Mouse (Mus musculus): ENCODE results near the gene Cct5. TPM values are rescaled to one million over a fixed set of nuclear protein-coding genes. Genes with fewer than 3 reads are reported as not detected.

Gene Cct5
- polyA plus RNA-seq, 1 experiment from 2014 or later = 673 TPM

DNA sequence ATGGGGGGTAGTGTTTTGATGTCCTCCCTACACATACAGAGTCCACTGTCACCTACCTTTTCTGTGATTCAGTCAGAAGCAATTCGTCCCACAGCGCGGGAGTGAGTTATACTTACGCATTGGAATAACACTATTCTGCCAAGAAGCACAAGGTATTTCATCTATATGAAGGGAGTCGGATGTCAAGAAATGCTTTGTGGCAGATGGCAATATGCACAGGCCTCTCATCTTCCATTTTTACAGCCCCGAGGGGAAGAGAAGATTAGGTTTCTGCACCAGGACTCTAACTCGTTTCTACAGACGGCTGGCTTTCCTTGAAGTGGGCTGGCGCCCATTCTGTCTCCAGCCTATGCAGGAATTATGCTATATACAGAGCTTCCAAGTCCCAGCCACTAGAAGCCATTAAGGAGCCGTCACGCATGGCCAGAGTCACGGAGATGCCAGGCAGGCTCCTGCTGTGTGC lies 29.8 kb upstream of the Cct5 start:
- Histone ChIP-seq H3K9me3 (replicated peaks; ENCODE audit: control insufficient read depth, low read length) (0 out of 2 replicates have a peak, but pooled peaks cover 2% of the 10 kb centered on the region), H3K27me3 (replicated peaks; ENCODE audit: control insufficient read depth, insufficient read depth, low read length) (no peaks in the 10 kb centered on the region), H3K9ac (ENCODE audit: low read length) (no peak overlapping the region), H3K4me1 (ENCODE audit: control insufficient read depth, insufficient read depth, low read length) (peaks cover 12% of the 10 kb centered on the region), H3K36me3 (ENCODE audit: control insufficient read depth, insufficient read depth, low read length) (no peaks in the 10 kb centered on the region), H3K4me3 (ENCODE audit: low read depth, low read length) (no peak overlapping the region), H3K4me2 (ENCODE audit: low read length) (no peak overlapping the region), H3K27ac (ENCODE audit: low read depth, low read length) (no peak overlapping the region)
- ATAC-seq = no peak
- 79% methylated on average over 12 of the region's 12 CpGs for WGBS
- no peak for DNase-seq (ENCODE audit: low spot score)

- Histone ChIP-seq H3K27ac (ENCODE audit: low read depth, low read length) (no peak overlapping the region), H3K27me3 (replicated peaks; ENCODE audit: control insufficient read depth, insufficient read depth, low read length) (no peaks in the 10 kb centered on the region), H3K4me2 (ENCODE audit: low read length) (no peak overlapping the region), H3K9ac (ENCODE audit: low read length) (no peak overlapping the region), H3K36me3 (ENCODE audit: control insufficient read depth, insufficient read depth, low read length) (no peaks in the 10 kb centered on the region), H3K4me3 (ENCODE audit: low read depth, low read length) (no peak overlapping the region), H3K9me3 (replicated peaks; ENCODE audit: control insufficient read depth, low read length) (0 out of 2 replicates have a peak, but pooled peaks cover 2% of the 10 kb centered on the region), H3K4me1 (ENCODE audit: control insufficient read depth, insufficient read depth, low read length) (peaks cover 12% of the 10 kb centered on the region)
- DNase-seq (ENCODE audit: low spot score) (no peak), ATAC-seq (no peak)
- WGBS = 89% methylated on average over 3 of the region's 3 CpGs
These were observed 28.0 kb upstream of the Cct5 start for GRCm38 (mm10) chr15:31629556-31629955.

DNA sequence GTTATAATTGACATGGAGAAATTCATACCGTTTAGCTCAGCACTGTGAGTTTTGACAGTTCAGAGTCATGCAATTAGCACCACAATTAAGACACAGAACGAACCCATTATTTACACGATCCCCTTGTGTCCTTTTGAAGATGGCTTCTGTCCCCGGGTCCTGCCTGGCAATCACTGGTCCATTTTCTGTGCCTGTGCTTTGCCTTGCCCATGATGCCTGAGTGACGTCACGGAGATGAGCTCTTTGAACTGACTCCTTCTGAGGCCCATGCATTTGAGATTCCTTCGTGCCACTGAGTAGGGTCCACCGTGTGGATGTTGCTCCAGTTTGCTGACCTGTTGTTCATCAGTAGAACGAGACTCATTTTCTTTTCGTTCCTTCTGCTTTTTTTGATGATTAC lies 26.6 kb upstream of the Cct5 start:
- H3K4me2 ChIP-seq (ENCODE audit: low read length) = 0 out of 2 replicates have a peak overlapping the region, but pooled peaks have one; percentile 6
- H3K9me3 ChIP-seq (replicated peaks; ENCODE audit: control insufficient read depth, low read length) = no peaks in the 10 kb centered on the region
- peak overlapping the region; percentile 72 for H3K27ac ChIP-seq (ENCODE audit: low read depth, low read length)
- ATAC-seq (peak; percentile 51), DNase-seq (ENCODE audit: low spot score) (peak; percentile 18)
- H3K4me3 ChIP-seq (ENCODE audit: low read depth, low read length) = no peak overlapping the region
- WGBS = 45% methylated on average over 10 of the region's 10 CpGs
- no peak overlapping the region for H3K9ac ChIP-seq (ENCODE audit: low read length)
- no peaks in the 10 kb centered on the region for H3K36me3 ChIP-seq (ENCODE audit: control insufficient read depth, insufficient read depth, low read length)
- H3K27me3 ChIP-seq (replicated peaks; ENCODE audit: control insufficient read depth, insufficient read depth, low read length) = no peaks in the 10 kb centered on the region
- peaks cover 12% of the 10 kb centered on the region for H3K4me1 ChIP-seq (ENCODE audit: control insufficient read depth, insufficient read depth, low read length)

DNA sequence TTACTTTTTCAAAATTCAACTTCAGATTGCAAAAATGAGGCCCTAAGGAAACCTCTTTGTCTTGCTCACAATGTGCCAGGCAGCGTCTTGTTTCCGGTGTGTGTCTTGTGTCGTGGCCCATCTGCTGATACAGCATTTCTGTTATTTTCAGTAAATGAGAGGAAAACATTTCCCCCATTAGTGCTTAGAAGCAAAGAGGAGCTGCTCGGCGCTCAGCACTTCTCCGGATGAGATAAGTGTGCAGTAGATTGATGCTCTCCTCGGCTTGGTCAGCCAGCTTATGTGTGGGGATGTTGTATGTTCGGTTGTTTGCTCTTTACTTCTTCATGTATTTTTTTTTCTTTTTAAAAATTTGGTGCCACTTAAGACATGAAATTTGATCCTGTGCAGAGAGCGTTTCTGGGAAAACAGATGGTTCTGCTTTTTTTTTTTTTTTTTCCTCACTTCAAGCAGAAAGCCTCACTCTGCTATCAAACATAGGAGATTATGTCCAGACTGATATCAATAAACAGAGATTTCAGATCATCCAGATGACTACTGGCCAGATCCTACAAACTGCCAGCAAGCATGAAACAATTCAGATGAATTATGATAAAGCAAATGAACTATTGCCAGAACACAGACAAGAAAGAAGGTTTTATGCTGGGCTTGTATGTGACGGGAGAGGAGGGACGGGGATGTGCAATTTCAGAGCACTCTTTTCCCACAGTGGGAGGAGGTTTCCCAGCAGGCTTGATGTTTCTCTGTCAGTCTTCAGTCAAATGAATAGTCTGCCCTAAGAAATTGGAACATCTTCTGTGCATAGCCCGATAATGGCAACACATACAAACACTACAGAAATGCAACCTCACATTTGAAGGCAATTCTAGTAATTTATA lies 25.9 kb upstream of the Cct5 start:
- Histone ChIP-seq H3K27me3 (replicated peaks; ENCODE audit: control insufficient read depth, insufficient read depth, low read length) (no peaks in the 10 kb centered on the region), H3K27ac (ENCODE audit: low read depth, low read length) (peak overlapping the region; percentile 72), H3K36me3 (ENCODE audit: control insufficient read depth, insufficient read depth, low read length) (0 out of 2 replicates have a peak, but pooled peaks cover 2% of the 10 kb centered on the region), H3K9ac (ENCODE audit: low read length) (no peak overlapping the region), H3K9me3 (replicated peaks; ENCODE audit: control insufficient read depth, low read length) (no peaks in the 10 kb centered on the region), H3K4me1 (ENCODE audit: control insufficient read depth, insufficient read depth, low read length) (peaks cover 12% of the 10 kb centered on the region), H3K4me2 (ENCODE audit: low read length) (peak overlapping the region; percentile 6; the same call in 1 of the 2 replicates), H3K4me3 (ENCODE audit: low read depth, low read length) (no peak overlapping the region)
- ATAC-seq (peak; percentile 54), DNase-seq (ENCODE audit: low spot score) (peak; percentile 71)
- 36% methylated on average over 12 of the region's 12 CpGs for WGBS

- DNase-seq (ENCODE audit: low spot score) = peak; percentile 44
- no peak for ATAC-seq
- no peaks in the 10 kb centered on the region for H3K9me3 ChIP-seq (replicated peaks; ENCODE audit: control insufficient read depth, low read length)
- H3K4me3 ChIP-seq (ENCODE audit: low read depth, low read length) = no peak overlapping the region
- H3K4me2 ChIP-seq (ENCODE audit: low read length) = no peak overlapping the region
- peaks cover 33% of the 10 kb centered on the region for H3K36me3 ChIP-seq (ENCODE audit: control insufficient read depth, insufficient read depth, low read length)
- WGBS = 91% methylated on average over 8 of the region's 8 CpGs
- H3K27me3 ChIP-seq (replicated peaks; ENCODE audit: control insufficient read depth, insufficient read depth, low read length) = no peaks in the 10 kb centered on the region
- H3K9ac ChIP-seq (ENCODE audit: low read length) = no peak overlapping the region
- H3K4me1 ChIP-seq (ENCODE audit: control insufficient read depth, insufficient read depth, low read length) = no peaks in the 10 kb centered on the region
- H3K27ac ChIP-seq (ENCODE audit: low read depth, low read length) = no peak overlapping the region
These were observed 17.9 kb upstream of the Cct5 start for GRCm38 (mm10) chr15:31619521-31619920.

GRCm38 (mm10) chr15:31617261-31617660 lies 15.7 kb upstream of the Cct5 start:
- no peak overlapping the region for H3K9ac ChIP-seq (ENCODE audit: low read length)
- peaks cover 31% of the 10 kb centered on the region for H3K36me3 ChIP-seq (ENCODE audit: control insufficient read depth, insufficient read depth, low read length)
- H3K27me3 ChIP-seq (replicated peaks; ENCODE audit: control insufficient read depth, insufficient read depth, low read length) = no peaks in the 10 kb centered on the region
- WGBS = 96% methylated on average over 9 of the region's 9 CpGs
- no peak for ATAC-seq
- no peak overlapping the region for H3K4me3 ChIP-seq (ENCODE audit: low read depth, low read length)
- no peaks in the 10 kb centered on the region for H3K4me1 ChIP-seq (ENCODE audit: control insufficient read depth, insufficient read depth, low read length)
- H3K27ac ChIP-seq (ENCODE audit: low read depth, low read length) = no peak overlapping the region
- DNase-seq (ENCODE audit: low spot score) = no peak
- H3K9me3 ChIP-seq (replicated peaks; ENCODE audit: control insufficient read depth, low read length) = no peaks in the 10 kb centered on the region
- H3K4me2 ChIP-seq (ENCODE audit: low read length) = no peak overlapping the region

- Histone ChIP-seq H3K4me1 (ENCODE audit: control insufficient read depth, insufficient read depth, low read length) (no peaks in the 10 kb centered on the region), H3K9me3 (replicated peaks; ENCODE audit: control insufficient read depth, low read length) (no peaks in the 10 kb centered on the region), H3K36me3 (ENCODE audit: control insufficient read depth, insufficient read depth, low read length) (peaks cover 28% of the 10 kb centered on the region), H3K4me3 (ENCODE audit: low read depth, low read length) (no peak overlapping the region), H3K9ac (ENCODE audit: low read length) (no peak overlapping the region), H3K27me3 (replicated peaks; ENCODE audit: control insufficient read depth, insufficient read depth, low read length) (no peaks in the 10 kb centered on the region), H3K4me2 (ENCODE audit: low read length) (no peak overlapping the region), H3K27ac (ENCODE audit: low read depth, low read length) (no peak overlapping the region)
- 91% methylated on average over 2 of the region's 2 CpGs for WGBS
- ATAC-seq (no peak), DNase-seq (ENCODE audit: low spot score) (no peak)
These were observed 13.1 kb upstream of the Cct5 start for GRCm38 (mm10) chr15:31614666-31615065.

DNA sequence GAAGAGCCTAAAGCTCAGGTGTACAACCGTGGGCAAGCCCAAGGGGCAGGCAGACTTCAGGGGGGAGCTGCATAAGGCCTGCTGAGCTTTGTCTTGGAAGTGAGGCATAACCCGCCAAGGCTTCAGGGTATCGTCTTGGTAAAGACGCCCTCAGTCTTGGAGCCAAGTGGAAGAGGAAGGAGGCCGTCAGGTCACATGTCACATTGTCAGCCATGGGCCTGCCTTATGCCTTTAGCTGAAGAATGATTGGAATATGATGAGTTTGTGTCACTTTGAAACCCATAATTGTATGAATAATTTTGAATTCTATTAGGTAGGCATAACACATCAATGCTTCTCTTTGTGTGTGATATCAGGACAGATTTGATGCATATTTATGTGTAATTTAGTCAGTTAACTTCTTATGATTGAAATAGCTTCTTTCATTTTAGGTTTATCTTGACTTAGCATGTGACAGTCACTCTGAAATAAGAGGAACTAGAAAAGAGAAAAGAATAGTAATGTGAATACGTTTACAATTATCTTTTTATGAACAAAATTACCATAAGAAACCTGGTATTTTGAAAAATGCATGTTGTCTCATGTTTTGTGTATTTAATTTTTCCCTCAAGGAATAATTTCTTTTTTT lies 12.3 kb upstream of the Cct5 start:
- 95% methylated on average over 6 of the region's 6 CpGs for WGBS
- no peak for ATAC-seq
- no peak for DNase-seq (ENCODE audit: low spot score)

DNA sequence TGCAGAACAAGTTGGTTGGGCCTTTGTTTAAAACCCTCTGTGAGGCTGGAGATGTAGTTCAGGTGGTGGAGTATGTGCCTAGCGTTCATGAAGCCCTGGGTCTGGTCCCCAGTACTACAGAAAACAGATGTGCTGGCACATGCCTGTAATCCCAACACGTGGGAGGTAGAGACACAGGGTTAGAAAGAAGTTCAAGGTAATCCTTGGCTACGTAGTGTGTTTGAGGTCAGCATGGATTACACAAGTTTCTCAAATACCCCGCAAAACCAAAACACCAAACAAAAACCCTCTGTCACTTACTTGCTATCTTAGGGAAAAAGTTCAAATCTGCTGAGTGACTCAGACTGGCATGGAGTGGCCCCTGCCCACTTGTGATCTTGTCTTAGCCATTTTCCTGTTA lies 10.4 kb upstream of the Cct5 start:
- H3K9me3 ChIP-seq (replicated peaks; ENCODE audit: control insufficient read depth, low read length) = no peaks in the 10 kb centered on the region
- H3K4me1 ChIP-seq (ENCODE audit: control insufficient read depth, insufficient read depth, low read length) = no peaks in the 10 kb centered on the region
- H3K4me2 ChIP-seq (ENCODE audit: low read length) = no peak overlapping the region
- DNase-seq (ENCODE audit: low spot score) (no peak), ATAC-seq (no peak)
- no peak overlapping the region for H3K4me3 ChIP-seq (ENCODE audit: low read depth, low read length)
- no peak overlapping the region for H3K9ac ChIP-seq (ENCODE audit: low read length)
- no peaks in the 10 kb centered on the region for H3K27me3 ChIP-seq (replicated peaks; ENCODE audit: control insufficient read depth, insufficient read depth, low read length)
- H3K36me3 ChIP-seq (ENCODE audit: control insufficient read depth, insufficient read depth, low read length) = peaks cover 12% of the 10 kb centered on the region
- 95% methylated on average over 4 of the region's 4 CpGs for WGBS
- H3K27ac ChIP-seq (ENCODE audit: low read depth, low read length) = no peak overlapping the region

More for the DNA sequence above, 12.3 kb upstream of the Cct5 start:
- Histone ChIP-seq H3K36me3 (ENCODE audit: control insufficient read depth, insufficient read depth, low read length) (peaks cover 28% of the 10 kb centered on the region), H3K9me3 (replicated peaks; ENCODE audit: control insufficient read depth, low read length) (no peaks in the 10 kb centered on the region), H3K27ac (ENCODE audit: low read depth, low read length) (no peak overlapping the region), H3K4me2 (ENCODE audit: low read length) (no peak overlapping the region), H3K4me1 (ENCODE audit: control insufficient read depth, insufficient read depth, low read length) (no peaks in the 10 kb centered on the region), H3K9ac (ENCODE audit: low read length) (no peak overlapping the region), H3K4me3 (ENCODE audit: low read depth, low read length) (no peak overlapping the region), H3K27me3 (replicated peaks; ENCODE audit: control insufficient read depth, insufficient read depth, low read length) (no peaks in the 10 kb centered on the region)

Measured in forebrain, embryonic 14.5 days (tissue).